In the genomic region with DNA sequence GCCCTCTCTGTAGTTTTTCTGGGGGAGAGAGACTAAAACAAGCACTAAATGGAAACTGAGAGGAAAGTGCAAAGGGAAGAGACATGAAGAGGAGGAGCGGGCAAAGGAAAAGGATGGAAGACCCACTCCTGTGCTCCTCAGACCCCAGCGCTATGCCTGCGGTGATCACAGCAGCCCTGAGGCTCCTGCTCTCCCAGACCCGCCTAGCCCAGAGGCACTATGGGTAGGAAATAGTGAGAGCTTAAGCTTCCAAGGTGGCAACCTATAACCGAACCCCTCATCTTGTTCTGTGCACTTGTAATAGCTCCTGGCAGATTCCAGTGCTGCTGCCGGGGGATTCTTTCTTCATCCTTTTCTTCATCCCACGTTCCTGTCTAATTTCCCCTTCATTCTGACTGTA, we compare ENCODE assay signal across 14 mouse cellular contexts.
DNase-seq lines count a peak whose midpoint lies in the region; ATAC-seq and TF ChIP-seq lines count a peak whose summit lies in the region.
"Had no signal": no experiment of that assay in that cellular context is flagged by ENCODE, and none has a peak within 500 bp of the region (broad histone marks: within the 10 kb centered on the region; RNA-seq: fewer than 3 reads in every experiment).

No protein-coding gene starts in this region.

- no peak overlapping the region for H3K4me3 ChIP-seq in forebrain, embryonic 14.5 days (ENCODE audit: low read depth, low read length)
- H3K4me3 ChIP-seq in forebrain, embryonic 16.5 days (replicated peaks; ENCODE audit: low read length), result no peak overlapping the region
- H3K4me3 ChIP-seq in embryonic facial prominence, embryonic 12.5 days, result no peak overlapping the region
- H3K4me3 ChIP-seq in hindbrain, embryonic 16.5 days (ENCODE audit: low read length), result no peak overlapping the region
- H3K4me3 ChIP-seq in midbrain, embryonic 14.5 days (replicated peaks; ENCODE audit: low read depth, low read length), result no peak overlapping the region
- no peak overlapping the region for H3K4me3 ChIP-seq in stomach, postnatal 0 days (ENCODE audit: low read depth, low read length)
- H3K4me3 ChIP-seq: lung, embryonic 15.5 days; stomach, embryonic 15.5 days had no signal

- WGBS in forebrain, embryonic 14.5 days, result 30% methylated on average over 7 of the region's 7 CpGs
- WGBS in forebrain, embryonic 16.5 days, result 34% methylated on average over 7 of the region's 7 CpGs
- 30% methylated on average over 7 of the region's 7 CpGs for WGBS in embryonic facial prominence, embryonic 12.5 days
- 41% methylated on average over 7 of the region's 7 CpGs for WGBS in hindbrain, embryonic 16.5 days
- 29% methylated on average over 7 of the region's 7 CpGs for WGBS in midbrain, embryonic 14.5 days
- 67% methylated on average over 7 of the region's 7 CpGs for WGBS in stomach, postnatal 0 days

- peaks cover 14% of the 10 kb centered on the region for H3K4me1 ChIP-seq in forebrain, embryonic 14.5 days (ENCODE audit: control insufficient read depth, insufficient read depth, low read length)
- H3K4me1 ChIP-seq in forebrain, embryonic 16.5 days (replicated peaks; ENCODE audit: control insufficient read depth, insufficient read depth, low read length), result peaks cover 15% of the 10 kb centered on the region
- H3K4me1 ChIP-seq in embryonic facial prominence, embryonic 12.5 days, result peaks cover 28% of the 10 kb centered on the region
- H3K4me1 ChIP-seq in hindbrain, embryonic 16.5 days (ENCODE audit: control insufficient read depth, insufficient read depth, low read depth, low read length), result peaks cover 16% of the 10 kb centered on the region
- peaks cover 13% of the 10 kb centered on the region for H3K4me1 ChIP-seq in midbrain, embryonic 14.5 days (ENCODE audit: control insufficient read depth, insufficient read depth, low read length)
- peaks cover 5% of the 10 kb centered on the region for H3K4me1 ChIP-seq in stomach, postnatal 0 days (replicated peaks; ENCODE audit: control insufficient read depth, insufficient read depth)

- TF ChIP-seq EP300 in stomach, postnatal 0 days (optimal IDR thresholded peaks at IDR 0.05), result no peak

- H3K27me3 ChIP-seq in forebrain, embryonic 14.5 days (replicated peaks; ENCODE audit: control insufficient read depth, insufficient read depth, low read length), result no peaks in the 10 kb centered on the region; the same call in 1 of the 2 replicates
- H3K27me3 ChIP-seq in forebrain, embryonic 16.5 days (replicated peaks; ENCODE audit: control insufficient read depth, insufficient read depth, low read length), result no peaks in the 10 kb centered on the region
- no peaks in the 10 kb centered on the region for H3K27me3 ChIP-seq in embryonic facial prominence, embryonic 12.5 days
- H3K27me3 ChIP-seq in hindbrain, embryonic 16.5 days (replicated peaks; ENCODE audit: control insufficient read depth, insufficient read depth, low read length), result no peaks in the 10 kb centered on the region; the same call in 1 of the 2 replicates
- no peaks in the 10 kb centered on the region for H3K27me3 ChIP-seq in midbrain, embryonic 14.5 days (ENCODE audit: control insufficient read depth, insufficient read depth, low read length)
- H3K27me3 ChIP-seq in stomach, postnatal 0 days (ENCODE audit: control insufficient read depth, insufficient read depth, low read length), result no peaks in the 10 kb centered on the region
- H3K27me3 ChIP-seq: lung, embryonic 15.5 days; stomach, embryonic 15.5 days had no signal

- no peak for ATAC-seq in forebrain, embryonic 14.5 days
- no peak for ATAC-seq in forebrain, embryonic 16.5 days
- ATAC-seq in embryonic facial prominence, embryonic 12.5 days (ENCODE audit: insufficient number of reproducible peaks, insufficient read depth, low FRiP score, low TSS enrichment), result no peak
- ATAC-seq in hindbrain, embryonic 16.5 days, result no peak
- no peak for ATAC-seq in midbrain, embryonic 14.5 days (ENCODE audit: low FRiP score, low TSS enrichment)
- ATAC-seq in stomach, postnatal 0 days (ENCODE audit: low FRiP score, low TSS enrichment), result no peak

- H3K36me3 ChIP-seq in forebrain, embryonic 14.5 days (ENCODE audit: control insufficient read depth, insufficient read depth, low read length), result no peaks in the 10 kb centered on the region
- H3K36me3 ChIP-seq in forebrain, embryonic 16.5 days (ENCODE audit: control insufficient read depth, insufficient read depth), result no peaks in the 10 kb centered on the region
- no peaks in the 10 kb centered on the region for H3K36me3 ChIP-seq in embryonic facial prominence, embryonic 12.5 days
- H3K36me3 ChIP-seq in hindbrain, embryonic 16.5 days (ENCODE audit: control insufficient read depth, insufficient read depth, low read length), result no peaks in the 10 kb centered on the region
- H3K36me3 ChIP-seq in midbrain, embryonic 14.5 days (ENCODE audit: control insufficient read depth, insufficient read depth, low read length), result no peaks in the 10 kb centered on the region
- H3K36me3 ChIP-seq in stomach, postnatal 0 days (ENCODE audit: control insufficient read depth, insufficient read depth, low read length), result no peaks in the 10 kb centered on the region
- H3K36me3 ChIP-seq: lung, embryonic 15.5 days; stomach, embryonic 15.5 days had no signal

- no peak overlapping the region for H3K27ac ChIP-seq in forebrain, embryonic 14.5 days (ENCODE audit: low read depth, low read length)
- no peak overlapping the region for H3K27ac ChIP-seq in forebrain, embryonic 16.5 days (ENCODE audit: low read length)
- H3K27ac ChIP-seq in embryonic facial prominence, embryonic 12.5 days, result peak overlapping the region; percentile 46; the same call in 1 of the 2 replicates
- no peak overlapping the region for H3K27ac ChIP-seq in hindbrain, embryonic 16.5 days (ENCODE audit: low read depth, low read length)
- no peak overlapping the region for H3K27ac ChIP-seq in midbrain, embryonic 14.5 days (replicated peaks; ENCODE audit: low read depth, low read length)
- no peak overlapping the region for H3K27ac ChIP-seq in stomach, postnatal 0 days (replicated peaks)
- H3K27ac ChIP-seq: stomach, embryonic 15.5 days had no signal

- no peak overlapping the region for H3K9ac ChIP-seq in forebrain, embryonic 14.5 days (ENCODE audit: low read length)
- H3K9ac ChIP-seq in forebrain, embryonic 16.5 days (replicated peaks; ENCODE audit: low read depth, low read length), result no peak overlapping the region
- H3K9ac ChIP-seq in embryonic facial prominence, embryonic 12.5 days, result no peak overlapping the region
- peak overlapping the region; percentile 45; the same call in 1 of the 2 replicates for H3K9ac ChIP-seq in hindbrain, embryonic 16.5 days (ENCODE audit: low read depth, low read length)
- H3K9ac ChIP-seq in midbrain, embryonic 14.5 days (replicated peaks; ENCODE audit: low read length), result no peak overlapping the region
- no peak overlapping the region for H3K9ac ChIP-seq in stomach, postnatal 0 days (ENCODE audit: low read length)
- H3K9ac ChIP-seq: lung, embryonic 15.5 days; stomach, embryonic 15.5 days had no signal

- H3K4me2 ChIP-seq in forebrain, embryonic 14.5 days (ENCODE audit: low read length), result peak overlapping the region; percentile 20; the same call in 1 of the 2 replicates
- H3K4me2 ChIP-seq in forebrain, embryonic 16.5 days (ENCODE audit: low read length), result no peak overlapping the region
- H3K4me2 ChIP-seq in embryonic facial prominence, embryonic 12.5 days (replicated peaks), result peak overlapping the region; percentile 19; the same call in 1 of the 2 replicates
- H3K4me2 ChIP-seq in hindbrain, embryonic 16.5 days (ENCODE audit: low read length), result peak overlapping the region; percentile 24
- H3K4me2 ChIP-seq in midbrain, embryonic 14.5 days (ENCODE audit: low read length), result peak overlapping the region; percentile 7; the same call in 1 of the 2 replicates
- H3K4me2 ChIP-seq in stomach, postnatal 0 days (replicated peaks; ENCODE audit: low read depth), result no peak overlapping the region
- H3K4me2 ChIP-seq: liver, embryonic 11.5 days; lung, embryonic 15.5 days; stomach, embryonic 15.5 days had no signal

- H3K9me3 ChIP-seq in forebrain, embryonic 14.5 days (replicated peaks; ENCODE audit: control insufficient read depth, low read length), result no peaks in the 10 kb centered on the region
- H3K9me3 ChIP-seq in forebrain, embryonic 16.5 days (ENCODE audit: control insufficient read depth, low read length), result no peaks in the 10 kb centered on the region
- H3K9me3 ChIP-seq in embryonic facial prominence, embryonic 12.5 days, result no peaks in the 10 kb centered on the region
- H3K9me3 ChIP-seq in hindbrain, embryonic 16.5 days (ENCODE audit: control insufficient read depth, low read length), result no peaks in the 10 kb centered on the region
- H3K9me3 ChIP-seq in midbrain, embryonic 14.5 days (ENCODE audit: control insufficient read depth, low read length), result no peaks in the 10 kb centered on the region
- no peaks in the 10 kb centered on the region for H3K9me3 ChIP-seq in stomach, postnatal 0 days (ENCODE audit: control insufficient read depth, low read length)
- H3K9me3 ChIP-seq: lung, embryonic 15.5 days; stomach, embryonic 15.5 days had no signal

- no peak for DNase-seq in forebrain, embryonic 14.5 days (ENCODE audit: low spot score)
- no peak for DNase-seq in midbrain, embryonic 14.5 days
- DNase-seq in cerebellum, adult 18-20 months, result no peak
- DNase-seq in stomach, postnatal 0 days (ENCODE audit: low spot score), result no peak
- DNase-seq in kidney, postnatal 25 days, result no peak
- DNase-seq: adrenal gland, postnatal 10 days; cerebellum, postnatal 14 days; kidney, postnatal 10 days had no signal

- no peak for TF ChIP-seq CTCF in stomach, postnatal 0 days (IDR thresholded peaks at IDR 0.05; ENCODE audit: low read depth)

Comparison
In these comparisons a context has a peak if more than half of its experiments do, and no peak if none do; other contexts are left out.
1. H3K4me2 ChIP-seq: peak in forebrain, embryonic 14.5 days (single experiment), embryonic facial prominence, embryonic 12.5 days (single experiment), hindbrain, embryonic 16.5 days (single experiment) and midbrain, embryonic 14.5 days (single experiment); none in forebrain, embryonic 16.5 days (single experiment) and stomach, postnatal 0 days (single experiment).